Comparison of ENCODE assay signal across 7 mouse cellular contexts in the genomic region with DNA sequence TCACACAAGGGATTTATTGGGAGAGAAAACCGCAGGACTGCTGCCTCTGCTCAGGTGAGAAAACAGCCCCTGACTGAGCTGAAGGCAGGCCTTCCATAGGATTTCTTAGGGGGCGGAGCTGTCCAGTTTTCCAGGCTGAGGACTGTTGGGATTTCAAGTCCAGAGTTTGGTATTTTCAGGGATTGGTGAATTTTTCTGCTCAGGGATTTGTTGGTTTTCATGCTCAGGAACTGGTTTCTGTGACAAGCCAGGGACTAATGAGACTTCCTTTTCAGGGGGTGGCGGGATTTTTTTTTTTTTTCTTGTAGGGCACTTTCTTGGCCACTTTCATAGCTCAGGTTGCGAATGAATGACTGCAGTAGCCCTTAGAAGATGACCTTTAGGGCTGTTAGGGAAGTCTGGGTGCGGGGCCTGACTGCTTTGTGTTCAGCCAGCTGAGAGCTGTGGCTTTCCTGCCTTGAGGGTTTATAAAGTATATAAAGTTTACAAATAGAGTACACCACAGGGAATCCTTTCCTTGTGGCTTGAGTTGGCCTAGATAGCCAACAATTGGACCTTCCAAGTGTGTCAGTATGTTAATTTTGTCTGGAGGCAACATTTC. TPM values are rescaled to one million over a fixed set of nuclear protein-coding genes. Genes with fewer than 3 reads are reported as not detected.
DNase-seq lines count a peak whose midpoint lies in the region; ATAC-seq and TF ChIP-seq lines count a peak whose summit lies in the region.

No protein-coding gene starts in this region.

- peak overlapping the region; percentile 58 for H3K4me2 ChIP-seq in limb, embryonic 13.5 days (replicated peaks)
- H3K4me2 ChIP-seq in stomach, postnatal 0 days (replicated peaks; ENCODE audit: low read depth) = no peak overlapping the region

- peaks cover 2% of the 10 kb centered on the region for H3K4me1 ChIP-seq in testis, adult 2 months (ENCODE audit: control insufficient read depth, insufficient read depth, low read length)
- peaks cover 30% of the 10 kb centered on the region for H3K4me1 ChIP-seq in forebrain, embryonic 10.5 days
- peaks cover 12% of the 10 kb centered on the region for H3K4me1 ChIP-seq in limb, embryonic 13.5 days
- no peaks in the 10 kb centered on the region for H3K4me1 ChIP-seq in stomach, postnatal 0 days (replicated peaks; ENCODE audit: control insufficient read depth, insufficient read depth)

- no peak for TF ChIP-seq EP300 in stomach, postnatal 0 days (optimal IDR thresholded peaks at IDR 0.05)

- H3K9ac ChIP-seq in limb, embryonic 13.5 days = 0 out of 2 replicates have a peak overlapping the region, but pooled peaks have one; percentile 46
- no peak overlapping the region for H3K9ac ChIP-seq in stomach, postnatal 0 days (ENCODE audit: low read length)

- peak overlapping the region; percentile 69 for H3K4me3 ChIP-seq in testis, adult 2 months (ENCODE audit: control insufficient read depth, low read depth, low read length)
- peak overlapping the region; percentile 88 for H3K4me3 ChIP-seq in forebrain, embryonic 10.5 days
- peak overlapping the region; percentile 88 for H3K4me3 ChIP-seq in limb, embryonic 13.5 days
- no peak overlapping the region for H3K4me3 ChIP-seq in stomach, postnatal 0 days (ENCODE audit: low read depth, low read length)

- no peak overlapping the region for H3K27ac ChIP-seq in testis, adult 2 months (ENCODE audit: control insufficient read depth, insufficient read depth, low read depth, low read length)
- peak overlapping the region; percentile 100 for H3K27ac ChIP-seq in forebrain, embryonic 10.5 days
- peak overlapping the region; percentile 78 for H3K27ac ChIP-seq in limb, embryonic 13.5 days
- peak overlapping the region; percentile 36; the same call in 1 of the 2 replicates for H3K27ac ChIP-seq in stomach, postnatal 0 days (replicated peaks)

- WGBS in forebrain, embryonic 10.5 days = 46% methylated on average over 5 of the region's 5 CpGs
- WGBS in limb, embryonic 13.5 days = 31% methylated on average over 5 of the region's 5 CpGs
- WGBS in stomach, postnatal 0 days = 58% methylated on average over 5 of the region's 5 CpGs

- ATAC-seq in limb, embryonic 13.5 days (ENCODE audit: low FRiP score, low read depth) = no peak
- ATAC-seq in stomach, postnatal 0 days (ENCODE audit: low FRiP score, low TSS enrichment) = no peak
- ATAC-seq in granulocyte monocyte progenitor cell, adult 5-6 weeks (replicated peaks; ENCODE audit: poor library complexity, severe bottlenecking) = no peak

- no peak for TF ChIP-seq CTCF in testis, adult 2 months (IDR thresholded peaks at IDR 0.05; ENCODE audit: control insufficient read depth, insufficient read depth, insufficient replicate concordance, low read depth, low read length)
- TF ChIP-seq CTCF in stomach, postnatal 0 days (IDR thresholded peaks at IDR 0.05; ENCODE audit: low read depth) = no peak

- no peak for DNase-seq in testis, postnatal 10 days (ENCODE audit: low spot score)
- peak; percentile 22 for DNase-seq in forebrain, embryonic 10.5 days (ENCODE audit: extremely low spot score, low spot score)
- DNase-seq in stomach, postnatal 0 days (ENCODE audit: low spot score) = no peak
- DNase-seq in ovary, postnatal 36 days (ENCODE audit: low spot score) = no peak

- TF ChIP-seq POLR2A in testis, adult 2 months (IDR thresholded peaks at IDR 0.05; ENCODE audit: control insufficient read depth, low read depth, low read length) = no peak

- no peaks in the 10 kb centered on the region for H3K9me3 ChIP-seq in forebrain, embryonic 10.5 days
- H3K9me3 ChIP-seq in limb, embryonic 13.5 days = no peaks in the 10 kb centered on the region
- H3K9me3 ChIP-seq in stomach, postnatal 0 days (ENCODE audit: control insufficient read depth, low read length) = no peaks in the 10 kb centered on the region

- H3K36me3 ChIP-seq in testis, adult 2 months (ENCODE audit: control insufficient read depth, insufficient read depth, low read length) = no peaks in the 10 kb centered on the region; the same call in 1 of the 2 replicates
- H3K36me3 ChIP-seq in forebrain, embryonic 10.5 days (replicated peaks) = no peaks in the 10 kb centered on the region
- no peaks in the 10 kb centered on the region for H3K36me3 ChIP-seq in limb, embryonic 13.5 days
- H3K36me3 ChIP-seq in stomach, postnatal 0 days (ENCODE audit: control insufficient read depth, insufficient read depth, low read length) = no peaks in the 10 kb centered on the region

- no peaks in the 10 kb centered on the region for H3K27me3 ChIP-seq in testis, adult 2 months (ENCODE audit: control insufficient read depth, insufficient read depth, low read length)
- H3K27me3 ChIP-seq in forebrain, embryonic 10.5 days (ENCODE audit: poor library complexity, severe bottlenecking) = no peaks in the 10 kb centered on the region
- H3K27me3 ChIP-seq in limb, embryonic 13.5 days = no peaks in the 10 kb centered on the region
- H3K27me3 ChIP-seq in stomach, postnatal 0 days (ENCODE audit: control insufficient read depth, insufficient read depth, low read length) = no peaks in the 10 kb centered on the region

RNA-seq across cellular contexts. Expression of a gene that starts 1.6 kb away (rescaled TPM):
- polyA plus RNA-seq in testis, adult 2 months (2012; rRNA removed) = 2.5 and 3.1 TPM in 2 replicates
- polyA plus RNA-seq in forebrain, embryonic 10.5 days (2016; fragmentation: Nextera tagmentation; extraction: Ambion mirVana) = 1.7 and 1.9 TPM in 2 replicates
- 1.9 and 2.0 TPM in 2 replicates for polyA plus RNA-seq in limb, embryonic 13.5 days (2015; fragmentation: Nextera tagmentation; extraction: Ambion mirVana)
- polyA plus RNA-seq in stomach, postnatal 0 days (2015; fragmentation: Nextera tagmentation; extraction: Ambion mirVana) = 2.3 and 2.6 TPM in 2 replicates
- 0.82 and 3.7 TPM in 2 replicates for total RNA-seq in granulocyte monocyte progenitor cell, adult 5-6 weeks (2014; fragmentation: Nextera tagmentation)
- 1.9 TPM in 2 replicates for total RNA-seq in granulocyte monocyte progenitor cell, adult 5-6 weeks (2017)

RNA-seq across cellular contexts. Expression of a gene that starts 1.9 kb away (rescaled TPM):
- polyA plus RNA-seq in testis, adult 2 months (2012; rRNA removed) = 29.2 and 34.2 TPM in 2 replicates
- 15.3 and 16.3 TPM in 2 replicates for polyA plus RNA-seq in forebrain, embryonic 10.5 days (2016; fragmentation: Nextera tagmentation; extraction: Ambion mirVana)
- polyA plus RNA-seq in limb, embryonic 13.5 days (2015; fragmentation: Nextera tagmentation; extraction: Ambion mirVana) = 21.3 and 21.5 TPM in 2 replicates
- polyA plus RNA-seq in stomach, postnatal 0 days (2015; fragmentation: Nextera tagmentation; extraction: Ambion mirVana) = 11.5 and 11.8 TPM in 2 replicates
- 2.8 and 7.7 TPM in 2 replicates for total RNA-seq in granulocyte monocyte progenitor cell, adult 5-6 weeks (2014; fragmentation: Nextera tagmentation)
- 4.0 and 10.5 TPM in 2 replicates for total RNA-seq in granulocyte monocyte progenitor cell, adult 5-6 weeks (2017)

RNA-seq across cellular contexts. Expression of a gene that starts 21.7 kb away (rescaled TPM):
- 4.5 and 5.1 TPM in 2 replicates for polyA plus RNA-seq in testis, adult 2 months (2012; rRNA removed)
- 10.3 and 10.6 TPM in 2 replicates for polyA plus RNA-seq in forebrain, embryonic 10.5 days (2016; fragmentation: Nextera tagmentation; extraction: Ambion mirVana)
- 7.5 and 9.3 TPM in 2 replicates for polyA plus RNA-seq in limb, embryonic 13.5 days (2015; fragmentation: Nextera tagmentation; extraction: Ambion mirVana)
- polyA plus RNA-seq in stomach, postnatal 0 days (2015; fragmentation: Nextera tagmentation; extraction: Ambion mirVana) = 4.6 and 4.8 TPM in 2 replicates
- total RNA-seq in granulocyte monocyte progenitor cell, adult 5-6 weeks (2014; fragmentation: Nextera tagmentation) = 10.5 and 15.4 TPM in 2 replicates
- 9.9 and 19.1 TPM in 2 replicates for total RNA-seq in granulocyte monocyte progenitor cell, adult 5-6 weeks (2017)
